Mouse (Mus musculus) frontal cortex, postnatal 14 days (tissue): Measurements from ENCODE around the gene Dst.
A peak's percentile ranks its signal among the peaks of the same experiment; 100 is the strongest.

Source experiments
- DNase-seq, 2 experiments: peaks; one replicate each; pipeline ENCODE4 v3.0.0; 2022; ENCODE audit warnings: low spot score in 2 of 2

Gene Dst

GRCm38 (mm10) chr1:33931791-33932190 is 23.8 kb downstream of the Dst start:
- no peak for DNase-seq

DNA sequence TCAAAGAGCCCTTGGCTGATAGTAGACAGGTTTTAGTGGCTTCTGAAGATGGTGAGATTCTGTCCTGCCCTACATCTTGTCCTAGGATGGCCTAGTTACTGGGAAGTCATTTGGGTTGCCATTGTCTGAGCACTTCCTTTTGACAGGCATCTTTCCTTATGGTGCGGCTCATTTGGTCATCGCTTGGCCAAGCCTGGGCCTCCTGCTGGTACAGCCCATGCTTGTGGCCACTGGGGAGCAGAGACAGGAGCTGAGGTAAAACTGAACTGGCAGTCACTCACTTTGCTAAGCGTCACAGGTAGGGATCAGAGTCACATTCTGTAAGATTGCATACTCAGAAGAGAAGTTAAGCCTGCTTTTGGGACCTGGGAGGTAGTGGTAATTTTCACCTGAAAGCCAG is 24.2 kb downstream of the Dst start:
- no peak for DNase-seq

DNA sequence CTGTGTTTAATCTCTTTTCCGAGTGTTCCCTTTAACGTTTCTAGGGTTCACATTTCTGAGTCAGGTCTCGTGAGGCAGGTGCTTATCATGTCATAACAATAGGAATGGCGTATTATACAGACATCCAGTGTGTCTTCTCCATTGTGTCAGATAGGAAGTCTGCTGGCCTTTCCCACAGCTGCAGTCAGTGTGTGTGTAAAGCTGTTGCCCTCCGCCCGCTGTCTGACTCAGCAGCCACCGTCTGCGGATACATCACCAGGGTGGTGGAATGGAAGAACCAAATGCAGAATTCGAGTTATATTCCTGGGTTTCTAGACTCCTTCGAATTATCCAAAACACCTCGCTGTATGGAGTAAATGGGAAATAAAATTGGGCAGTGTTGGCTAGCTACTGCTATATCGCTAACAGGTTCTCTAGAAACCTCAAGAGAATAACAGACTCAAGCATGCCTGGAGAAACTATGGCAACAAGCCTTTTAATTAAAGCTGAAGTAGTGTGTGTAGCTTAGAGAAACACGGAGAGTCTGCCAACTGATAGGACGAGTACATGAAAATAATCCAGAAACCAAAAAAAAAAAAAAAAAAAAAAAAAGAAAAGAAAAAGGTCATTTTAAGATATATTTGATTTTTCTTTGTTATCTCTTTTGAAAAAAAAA is 24.9 kb downstream of the Dst start:
- no peak for DNase-seq

- DNase-seq, result no peak
These were observed 27.9 kb downstream of the Dst start for GRCm38 (mm10) chr1:33935946-33936345.

DNA sequence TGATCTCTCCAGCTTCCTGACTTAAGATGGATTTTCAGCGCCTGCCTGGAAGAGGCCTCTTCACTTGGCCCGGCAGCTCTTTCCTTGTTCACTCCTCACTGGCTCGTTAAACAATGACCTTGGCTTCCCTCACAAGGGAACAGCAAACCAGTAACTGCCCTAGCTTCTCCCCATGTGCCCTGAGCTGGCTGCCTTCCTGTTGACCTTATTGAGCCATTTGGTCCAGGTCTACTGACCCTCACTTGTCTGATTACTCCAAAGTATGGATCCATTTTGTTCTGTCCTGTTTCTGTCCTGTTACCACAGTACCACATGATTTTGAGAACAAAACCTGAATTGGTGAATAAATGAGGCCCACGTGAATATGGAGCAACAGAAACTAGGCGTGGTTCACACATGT is 31.8 kb downstream of the Dst start:
- DNase-seq, result no peak

DNA sequence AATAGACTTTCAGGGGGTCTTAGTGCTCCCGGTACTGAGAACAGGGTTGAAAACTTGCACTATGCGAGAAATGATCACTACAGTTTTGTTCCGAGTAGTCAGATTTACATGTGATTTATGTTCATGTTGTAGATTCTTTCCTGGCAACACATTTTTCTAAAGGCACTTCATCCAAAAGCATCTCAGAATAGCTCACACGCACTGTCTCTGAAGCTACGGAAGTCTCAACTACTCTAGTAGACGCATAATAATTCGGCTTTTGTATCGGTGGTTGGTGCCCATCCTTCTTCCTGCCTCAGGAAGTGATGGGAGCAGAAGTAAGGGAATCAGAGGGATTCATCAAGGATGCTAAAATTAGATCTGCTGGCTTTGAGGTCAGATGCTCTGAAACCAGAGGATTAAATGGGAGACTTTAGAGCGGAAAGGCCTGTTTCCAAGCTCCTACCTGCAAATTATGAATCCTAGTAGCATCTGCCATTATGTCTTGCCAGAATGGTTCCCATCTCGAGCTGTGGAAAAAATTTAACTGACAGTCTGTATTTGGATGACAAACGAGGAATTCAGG is 32.4 kb downstream of the Dst start:
- DNase-seq, result no peak

DNA sequence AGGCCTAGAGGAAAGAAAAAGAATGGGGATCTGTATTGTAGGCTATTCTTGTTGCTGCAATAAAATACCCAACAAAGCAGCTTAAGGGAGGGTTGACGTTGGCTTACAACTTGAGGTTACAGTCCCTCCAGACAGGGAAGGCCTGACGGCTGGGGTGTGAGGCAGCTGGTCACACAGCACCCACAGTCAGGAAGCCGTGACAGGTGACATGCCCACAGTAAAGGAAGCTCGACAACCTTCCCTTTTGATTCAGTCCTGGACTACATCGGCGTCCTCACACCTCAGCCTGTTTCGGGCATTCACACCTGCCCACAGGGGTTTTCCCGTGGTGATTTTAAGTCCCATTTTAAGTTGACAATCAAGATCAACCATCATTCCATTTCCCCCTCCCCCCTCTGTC is 34.6 kb downstream of the Dst start:
- DNase-seq, result no peak

DNA sequence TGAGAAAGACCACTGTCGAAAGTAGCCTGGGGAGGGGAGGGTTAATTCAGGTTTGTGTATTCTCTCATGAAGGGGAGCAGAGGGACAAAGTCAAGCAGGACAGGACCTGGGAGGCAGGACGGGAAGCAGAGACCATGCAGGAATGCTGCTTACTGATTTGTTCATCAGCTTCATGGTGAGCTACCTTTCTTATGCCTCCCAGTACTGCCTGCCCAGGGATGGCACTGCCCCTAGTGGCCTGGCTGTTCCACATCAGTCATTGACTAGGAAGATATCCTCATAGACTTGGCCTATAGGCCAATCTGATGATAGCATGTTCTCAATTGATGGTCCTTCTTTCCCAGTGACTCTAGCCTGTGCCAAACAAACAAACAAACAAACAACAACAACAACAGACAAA is 35.9 kb downstream of the Dst start:
- no peak for DNase-seq

DNA sequence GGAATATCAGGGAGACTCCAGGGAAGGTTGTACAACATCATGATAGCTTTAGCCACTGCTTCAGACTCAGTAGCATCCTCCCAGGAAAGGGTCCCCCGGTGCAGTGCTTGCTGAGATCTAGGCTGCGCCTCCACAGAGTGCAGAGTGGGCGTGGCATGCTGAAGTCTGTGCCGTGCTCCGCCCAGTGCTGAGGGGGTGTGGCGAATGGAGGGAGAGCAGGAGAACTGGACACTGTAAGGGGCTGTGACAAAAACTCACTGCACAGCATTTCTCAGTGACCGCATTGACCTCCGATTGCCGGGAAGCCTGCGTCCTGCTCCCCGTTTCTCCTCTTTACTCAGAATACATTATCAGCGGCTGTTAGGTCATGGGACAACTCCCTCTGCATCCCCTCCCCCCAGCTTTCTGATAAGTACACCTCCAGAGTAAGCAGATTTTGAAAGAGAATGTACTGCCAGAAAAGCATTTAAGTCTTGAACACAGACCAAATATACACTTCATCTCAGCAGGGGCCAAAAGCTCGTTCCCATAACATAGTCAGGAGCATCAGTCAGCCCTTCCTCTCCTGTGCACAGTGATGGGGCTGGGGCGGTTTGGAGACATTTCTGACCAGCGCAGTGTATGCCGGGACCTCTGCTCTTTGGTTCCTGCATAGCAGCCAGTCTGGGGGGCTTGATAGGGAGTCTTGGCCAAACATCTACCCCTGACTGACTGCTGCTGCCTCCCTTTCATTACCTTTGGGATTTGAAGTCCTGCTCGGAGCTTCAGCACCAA is 37.1 kb downstream of the Dst start:
- no peak for DNase-seq

GRCm38 (mm10) chr1:33945756-33946155 is 37.7 kb downstream of the Dst start:
- DNase-seq, result no peak

GRCm38 (mm10) chr1:33946601-33947395 is 38.8 kb downstream of the Dst start:
- peak; percentile 55 to 76 for DNase-seq

GRCm38 (mm10) chr1:33947838-33948237 is 39.8 kb downstream of the Dst start:
- DNase-seq, result no peak

GRCm38 (mm10) chr1:33948511-33948910 is 40.5 kb downstream of the Dst start:
- DNase-seq, result no peak

DNA sequence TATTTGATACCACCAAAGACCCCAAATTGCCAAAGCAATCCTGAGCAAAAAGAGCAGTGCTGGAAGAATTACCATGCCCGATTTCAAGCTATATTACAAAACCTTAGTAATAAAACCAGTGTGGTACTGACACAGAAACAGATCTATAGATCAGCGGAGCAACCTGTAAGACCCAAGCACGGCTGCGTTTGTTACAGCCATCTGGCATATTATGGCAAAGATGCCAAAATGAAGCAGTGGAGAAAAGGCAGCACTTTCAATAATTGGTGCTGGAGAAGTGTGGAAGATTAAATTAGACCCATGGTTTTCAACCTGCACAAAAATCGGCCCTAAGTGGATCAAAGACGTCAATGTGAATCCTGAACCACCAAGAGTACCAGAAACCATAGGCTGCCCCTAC is 47.6 kb downstream of the Dst start:
- DNase-seq, result no peak

DNA sequence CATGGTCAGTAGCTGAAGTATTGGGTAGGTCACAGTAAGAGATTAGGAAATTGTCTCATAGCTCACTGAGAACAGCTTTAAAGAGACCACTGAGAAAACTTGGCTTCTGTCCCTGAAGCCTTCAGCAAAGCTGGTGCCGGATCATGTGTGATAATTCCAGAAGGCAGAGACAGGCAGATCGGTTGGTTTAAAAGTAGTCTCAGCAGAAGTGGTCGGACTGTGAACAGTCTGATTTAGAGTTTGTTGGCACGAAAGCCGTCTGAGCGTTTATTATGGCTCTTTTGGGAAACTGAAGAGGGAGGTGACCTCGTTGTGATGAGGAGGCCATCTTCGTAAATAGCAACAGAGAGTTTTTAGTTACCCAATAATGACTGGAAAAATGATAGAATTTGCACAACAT is 52.4 kb downstream of the Dst start:
- DNase-seq, result no peak

GRCm38 (mm10) chr1:33964643-33965042 is 56.6 kb downstream of the Dst start:
- no peak for DNase-seq

- no peak for DNase-seq
These were observed 57.8 kb downstream of the Dst start for GRCm38 (mm10) chr1:33965824-33966223.

- DNase-seq, result no peak
These were observed 58.3 kb downstream of the Dst start for GRCm38 (mm10) chr1:33966328-33966727.

DNA sequence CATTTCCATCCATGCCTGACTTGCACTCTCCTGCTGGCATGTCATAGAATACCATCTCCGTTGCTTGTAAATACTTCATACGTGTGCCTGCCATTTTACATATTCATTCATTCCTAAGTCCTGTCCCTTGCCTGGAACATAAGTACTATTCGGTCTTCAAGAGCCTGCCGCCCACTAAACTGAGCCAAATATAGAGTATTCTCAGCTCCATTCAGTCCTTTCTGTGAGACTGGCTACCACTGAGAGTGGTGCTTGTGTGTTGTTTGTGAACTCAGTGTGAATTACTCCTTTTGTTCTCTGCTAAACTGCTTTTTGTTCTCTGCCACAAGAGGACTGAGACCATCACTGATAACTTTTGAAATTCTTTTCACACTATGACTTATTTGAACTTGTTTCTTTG is 59.2 kb downstream of the Dst start:
- no peak for DNase-seq

DNA sequence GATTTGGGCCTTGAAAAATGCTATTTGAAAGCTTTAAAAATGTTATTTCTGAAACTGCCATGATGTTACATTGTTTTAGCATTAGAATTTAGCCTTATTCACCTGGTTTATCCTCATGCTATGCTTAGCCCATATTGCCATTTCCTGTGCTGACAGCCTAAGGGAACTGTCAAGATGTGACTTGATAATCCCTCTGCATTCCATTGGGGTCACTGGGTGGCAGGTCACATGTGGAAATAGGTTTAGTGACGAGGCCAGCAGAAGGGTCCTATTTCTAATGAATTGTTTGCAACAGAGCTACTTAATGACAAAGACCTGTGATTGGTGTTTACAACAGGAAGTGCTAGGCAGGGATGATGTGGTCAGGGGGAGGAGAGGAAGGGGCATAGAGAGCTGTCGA is 61.9 kb downstream of the Dst start:
- DNase-seq, result no peak

DNA sequence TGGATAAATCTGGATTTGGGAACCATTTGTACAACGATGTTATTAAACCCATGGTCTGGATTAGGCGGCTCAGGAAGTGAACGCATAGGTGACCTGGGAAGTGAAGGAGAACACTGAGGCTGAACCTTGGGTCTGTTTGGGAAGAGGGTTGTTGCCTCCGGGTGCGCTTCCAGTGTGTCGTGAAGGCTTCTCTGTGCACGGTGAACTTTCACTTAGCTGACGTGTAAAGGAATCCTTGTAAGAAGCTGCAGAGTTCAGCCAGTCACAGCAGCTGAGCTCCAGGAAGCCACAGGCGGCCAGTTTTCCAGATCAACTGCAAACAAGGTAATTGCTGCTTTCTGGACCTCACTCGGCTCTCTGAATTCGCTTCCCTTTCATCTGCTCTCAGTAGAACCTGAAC is 66.4 kb downstream of the Dst start:
- no peak for DNase-seq

DNA sequence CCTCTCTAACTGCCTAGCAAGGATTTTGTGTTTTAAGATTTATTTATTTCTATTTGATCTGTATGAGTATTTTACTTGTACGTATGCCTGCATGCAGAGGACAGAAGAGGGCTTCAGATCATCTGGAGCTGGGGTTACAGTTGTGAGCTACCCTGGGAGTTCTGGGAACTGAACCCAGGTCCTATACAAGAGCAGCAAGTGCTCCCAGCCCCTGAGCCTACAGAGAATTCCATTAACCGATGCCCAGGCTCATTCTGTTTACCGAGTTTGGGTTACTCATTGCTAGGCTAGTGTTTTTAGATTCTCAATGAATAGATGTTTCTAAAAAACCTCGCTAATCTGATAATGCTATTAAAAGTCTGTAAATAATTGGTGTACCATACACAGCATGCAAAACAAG is 67.3 kb downstream of the Dst start:
- no peak for DNase-seq

DNA sequence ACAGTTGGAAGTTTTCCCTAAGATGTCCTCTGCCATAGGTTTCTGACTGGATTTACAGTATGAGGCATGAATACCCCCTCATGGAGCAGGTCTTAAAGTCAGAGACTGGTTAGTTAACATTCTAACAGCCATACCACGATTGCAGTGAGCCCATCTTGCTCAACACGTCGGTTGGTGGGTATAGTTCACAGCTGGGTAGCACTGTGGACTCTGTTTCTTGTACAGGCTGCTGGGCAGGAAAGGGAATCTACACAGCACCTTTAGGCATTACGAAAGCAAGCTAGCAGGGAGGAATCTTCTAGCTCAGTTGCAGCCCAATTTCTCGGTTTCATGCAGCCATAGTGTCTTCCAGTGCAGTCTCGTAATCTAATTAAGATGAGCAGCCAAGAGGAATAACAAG is 69.8 kb downstream of the Dst start:
- DNase-seq, result no peak
